Mouse (Mus musculus): Measurements from ENCODE around the gene Gmds. TPM values are rescaled to one million over a fixed set of nuclear protein-coding genes. Genes with fewer than 3 reads are reported as not detected.
A peak's percentile ranks its signal among the peaks of the same experiment; 100 is the strongest.

Gene Gmds
- polyA plus RNA-seq, 1 experiment from 2014 or later: 133 TPM

DNA sequence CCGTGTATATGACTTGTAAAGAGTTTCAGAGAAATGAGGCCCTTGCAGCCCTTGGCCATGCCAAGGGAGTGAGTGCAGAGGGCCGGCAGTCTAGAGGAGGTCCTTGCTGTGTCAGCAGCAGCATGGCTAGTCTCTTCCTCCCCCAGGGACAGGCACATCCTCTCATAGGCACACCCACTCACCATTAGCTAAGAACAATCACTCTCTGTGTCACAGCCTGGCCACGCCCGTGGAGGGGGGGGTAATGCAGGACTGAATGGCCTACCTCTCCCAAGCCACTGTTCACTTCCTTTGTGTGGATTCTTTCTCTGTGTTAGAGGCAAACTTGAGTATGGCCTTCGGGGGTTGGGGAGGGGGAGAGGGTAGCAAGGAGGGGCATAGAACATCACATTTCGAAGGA, 422.8 kb downstream of the Gmds start:
- Histone ChIP-seq H3K9me3 (ENCODE audit: control insufficient read depth, low read length) (no peaks in the 10 kb centered on the region), H3K36me3 (ENCODE audit: control insufficient read depth, insufficient read depth, low read length) (no peaks in the 10 kb centered on the region), H3K27me3 (replicated peaks; ENCODE audit: control insufficient read depth, insufficient read depth, low read length) (0 out of 2 replicates have a peak, but pooled peaks cover 4% of the 10 kb centered on the region), H3K9ac (ENCODE audit: low read length) (no peak overlapping the region), H3K4me3 (ENCODE audit: low read depth, low read length) (no peak overlapping the region), H3K27ac (ENCODE audit: low read depth) (no peak overlapping the region), H3K4me1 (replicated peaks; ENCODE audit: control insufficient read depth, insufficient read depth, low read length) (no peaks in the 10 kb centered on the region; the same call in 1 of the 2 replicates), H3K4me2 (ENCODE audit: low read length) (no peak overlapping the region)
- DNase-seq (ENCODE audit: low spot score) (peak; percentile 53), ATAC-seq (replicated peaks; ENCODE audit: low FRiP score, low TSS enrichment, low read depth) (0 out of 2 replicates have a peak, but pooled peaks have one; percentile 55)
- 74% methylated on average over 6 of the region's 6 CpGs for WGBS

DNA sequence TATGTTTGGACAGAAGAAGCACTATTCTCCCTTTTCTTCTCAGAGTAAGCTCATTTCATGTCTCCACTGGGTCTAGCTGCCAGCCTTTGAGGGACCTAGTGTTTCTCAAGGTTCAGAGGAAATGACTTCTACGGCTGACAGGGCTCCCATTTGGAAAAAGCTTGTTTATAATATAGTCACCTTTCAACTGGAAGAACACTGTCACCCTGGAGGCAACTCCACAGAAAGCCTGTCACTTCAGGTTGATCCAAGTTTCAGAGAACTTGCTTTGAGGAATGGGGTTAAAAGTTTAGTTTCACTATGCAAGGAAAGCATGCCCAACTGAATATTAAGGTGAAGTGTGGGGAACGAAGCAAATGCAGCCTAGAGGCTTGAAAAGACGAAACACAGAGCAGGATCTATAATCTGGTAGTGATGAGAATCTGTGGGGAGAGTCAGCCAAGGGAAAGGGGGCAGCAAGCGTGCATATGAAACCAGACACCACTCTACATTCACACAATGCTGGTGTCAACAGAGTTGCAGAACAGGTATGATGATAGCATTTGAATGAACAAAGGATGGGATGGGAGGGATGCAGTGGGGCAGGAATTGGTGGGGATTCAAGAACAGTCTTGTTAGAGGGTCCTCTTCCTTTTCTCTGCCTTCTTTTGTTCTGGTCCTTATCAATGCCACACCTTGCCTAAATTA, 423.5 kb downstream of the Gmds start:
- WGBS: 56% methylated on average over 4 of the region's 4 CpGs
- no peaks in the 10 kb centered on the region for H3K36me3 ChIP-seq (ENCODE audit: control insufficient read depth, insufficient read depth, low read length)
- no peak overlapping the region for H3K27ac ChIP-seq (ENCODE audit: low read depth)
- H3K9me3 ChIP-seq (ENCODE audit: control insufficient read depth, low read length): no peaks in the 10 kb centered on the region
- H3K4me1 ChIP-seq (replicated peaks; ENCODE audit: control insufficient read depth, insufficient read depth, low read length): no peaks in the 10 kb centered on the region; the same call in 1 of the 2 replicates
- no peak overlapping the region for H3K9ac ChIP-seq (ENCODE audit: low read length)
- H3K4me2 ChIP-seq (ENCODE audit: low read length): no peak overlapping the region
- H3K27me3 ChIP-seq (replicated peaks; ENCODE audit: control insufficient read depth, insufficient read depth, low read length): 0 out of 2 replicates have a peak, but pooled peaks cover 4% of the 10 kb centered on the region
- no peak for ATAC-seq (replicated peaks; ENCODE audit: low FRiP score, low TSS enrichment, low read depth)
- no peak for DNase-seq (ENCODE audit: low spot score)
- no peak overlapping the region for H3K4me3 ChIP-seq (ENCODE audit: low read depth, low read length)

DNA sequence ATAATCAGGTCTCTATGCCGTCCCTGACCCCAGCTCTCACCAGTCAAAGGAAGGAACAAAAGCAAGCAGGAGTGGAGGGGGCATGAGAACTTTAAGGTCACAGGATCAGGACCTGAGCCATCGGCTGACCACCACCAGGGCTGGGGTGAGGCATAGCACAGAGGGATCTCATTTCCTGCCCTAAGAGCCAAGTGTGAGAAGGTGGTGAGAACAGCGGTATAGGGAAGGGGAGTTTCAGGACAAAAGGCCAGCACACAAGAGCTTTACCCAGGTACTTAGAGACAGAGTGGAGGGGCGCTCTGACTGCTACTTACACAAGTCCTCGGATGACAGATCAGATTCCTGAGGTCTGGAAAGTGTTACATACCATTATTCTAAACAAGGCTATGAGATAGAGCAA, 426.6 kb downstream of the Gmds start:
- Histone ChIP-seq H3K9ac (ENCODE audit: low read length) (no peak overlapping the region), H3K27ac (ENCODE audit: low read depth) (no peak overlapping the region), H3K4me2 (ENCODE audit: low read length) (no peak overlapping the region), H3K4me1 (replicated peaks; ENCODE audit: control insufficient read depth, insufficient read depth, low read length) (no peaks in the 10 kb centered on the region; the same call in 1 of the 2 replicates), H3K9me3 (ENCODE audit: control insufficient read depth, low read length) (no peaks in the 10 kb centered on the region), H3K4me3 (ENCODE audit: low read depth, low read length) (no peak overlapping the region), H3K27me3 (replicated peaks; ENCODE audit: control insufficient read depth, insufficient read depth, low read length) (no peaks in the 10 kb centered on the region), H3K36me3 (ENCODE audit: control insufficient read depth, insufficient read depth, low read length) (no peaks in the 10 kb centered on the region)
- DNase-seq (ENCODE audit: low spot score) (no peak), ATAC-seq (replicated peaks; ENCODE audit: low FRiP score, low TSS enrichment, low read depth) (no peak)
- WGBS: 18% methylated on average over 5 of the region's 5 CpGs

DNA sequence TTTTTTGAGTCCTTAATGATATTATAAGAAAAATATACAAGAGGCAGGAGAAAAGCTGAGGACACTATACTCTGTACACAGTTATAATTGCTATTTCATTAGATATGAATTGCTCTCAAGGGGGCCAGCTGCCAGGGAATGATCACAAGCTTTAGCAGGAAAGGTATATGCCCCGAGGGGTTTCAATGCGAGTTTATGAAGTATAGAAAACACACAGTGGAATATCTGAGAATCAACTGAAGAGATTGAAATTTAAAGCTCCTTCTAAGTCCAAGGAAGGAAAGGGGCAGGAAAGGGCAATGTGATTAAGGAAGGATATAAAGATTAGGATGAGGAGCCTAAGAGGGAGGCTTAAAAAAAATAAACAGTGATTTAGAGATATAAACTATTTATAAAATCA, 427.2 kb downstream of the Gmds start:
- DNase-seq (ENCODE audit: low spot score) (no peak), ATAC-seq (replicated peaks; ENCODE audit: low FRiP score, low TSS enrichment, low read depth) (no peak)
- H3K4me3 ChIP-seq (ENCODE audit: low read depth, low read length): no peak overlapping the region

DNA sequence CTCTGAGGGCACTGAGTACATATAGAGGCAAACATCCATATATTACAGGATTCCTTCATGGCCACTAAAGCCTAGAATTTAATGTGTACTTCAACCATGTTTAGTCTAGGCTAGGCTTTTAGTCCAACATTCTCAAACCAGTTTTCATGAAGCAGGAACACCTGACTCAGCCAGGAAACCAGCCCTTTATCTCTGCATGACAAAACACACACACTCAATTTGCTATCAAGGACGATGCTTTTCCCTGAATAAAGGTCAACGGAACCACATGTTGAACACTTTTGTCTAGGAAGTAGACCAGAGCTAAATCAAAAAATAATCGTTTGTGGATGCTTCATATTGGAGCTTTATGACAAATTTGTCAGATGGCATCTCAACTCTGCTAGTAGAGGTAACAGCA, 429.5 kb downstream of the Gmds start:
- 80% methylated on average over 3 of the region's 3 CpGs for WGBS

More for the DNA sequence above, 427.2 kb downstream of the Gmds start:
- no peaks in the 10 kb centered on the region for H3K27me3 ChIP-seq (replicated peaks; ENCODE audit: control insufficient read depth, insufficient read depth, low read length)
- H3K36me3 ChIP-seq (ENCODE audit: control insufficient read depth, insufficient read depth, low read length): no peaks in the 10 kb centered on the region
- WGBS: 41% methylated on average over 2 of the region's 2 CpGs
- no peak overlapping the region for H3K9ac ChIP-seq (ENCODE audit: low read length)
- no peaks in the 10 kb centered on the region for H3K9me3 ChIP-seq (ENCODE audit: control insufficient read depth, low read length)
- H3K27ac ChIP-seq (ENCODE audit: low read depth): no peak overlapping the region
- H3K4me1 ChIP-seq (replicated peaks; ENCODE audit: control insufficient read depth, insufficient read depth, low read length): no peaks in the 10 kb centered on the region; the same call in 1 of the 2 replicates
- no peak overlapping the region for H3K4me2 ChIP-seq (ENCODE audit: low read length)

DNA sequence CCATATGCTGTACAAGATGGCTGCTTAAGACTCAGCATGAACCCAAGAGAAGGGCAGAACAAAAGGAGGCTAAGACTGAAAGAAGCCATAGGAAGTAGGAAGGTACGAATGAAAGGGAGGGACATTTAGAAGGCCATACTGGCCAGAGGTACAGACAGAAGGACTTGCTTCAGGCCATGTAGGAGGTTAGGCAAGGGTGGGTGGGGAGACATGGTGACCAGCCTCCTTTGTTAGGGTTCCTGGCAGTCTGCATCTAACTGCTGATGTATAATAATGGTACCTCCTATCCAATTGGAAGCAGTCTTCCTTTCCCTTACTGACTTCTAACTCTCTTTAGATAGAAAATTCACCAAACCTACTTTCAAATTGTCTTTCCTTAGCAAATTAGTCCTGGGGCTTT, 432.0 kb downstream of the Gmds start:
- 86% methylated on average over 1 of the region's 1 CpGs for WGBS
- no peak for DNase-seq (ENCODE audit: low spot score)

More for the DNA sequence above, 429.5 kb downstream of the Gmds start:
- DNase-seq (ENCODE audit: low spot score) (no peak), ATAC-seq (replicated peaks; ENCODE audit: low FRiP score, low TSS enrichment, low read depth) (no peak)
- no peak overlapping the region for H3K27ac ChIP-seq (ENCODE audit: low read depth)
- no peak overlapping the region for H3K4me3 ChIP-seq (ENCODE audit: low read depth, low read length)
- no peaks in the 10 kb centered on the region for H3K9me3 ChIP-seq (ENCODE audit: control insufficient read depth, low read length)
- H3K36me3 ChIP-seq (ENCODE audit: control insufficient read depth, insufficient read depth, low read length): no peaks in the 10 kb centered on the region
- no peak overlapping the region for H3K9ac ChIP-seq (ENCODE audit: low read length)
- no peaks in the 10 kb centered on the region for H3K27me3 ChIP-seq (replicated peaks; ENCODE audit: control insufficient read depth, insufficient read depth, low read length)
- no peak overlapping the region for H3K4me2 ChIP-seq (ENCODE audit: low read length)
- no peaks in the 10 kb centered on the region for H3K4me1 ChIP-seq (replicated peaks; ENCODE audit: control insufficient read depth, insufficient read depth, low read length)

DNA sequence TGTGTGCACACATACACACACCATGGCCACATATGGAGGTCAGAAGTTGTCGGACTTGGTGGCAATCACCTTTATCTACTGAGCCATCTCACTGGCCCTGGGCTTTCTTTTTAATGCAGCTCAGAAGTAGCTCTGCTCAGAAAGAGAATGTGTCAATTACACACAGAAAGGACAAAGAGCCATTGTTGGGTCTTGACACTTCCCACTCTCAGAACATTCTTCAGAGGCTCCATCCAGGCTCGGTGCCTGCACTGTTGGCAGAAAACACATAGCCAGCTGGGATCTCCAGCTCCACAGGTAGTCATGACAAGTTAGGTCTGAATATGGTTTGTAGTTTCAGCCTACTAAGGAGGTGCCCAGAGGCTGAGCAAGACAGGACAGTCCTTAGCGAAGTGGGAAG, 438.3 kb downstream of the Gmds start:
- no peak for DNase-seq (ENCODE audit: low spot score)
- H3K4me3 ChIP-seq (ENCODE audit: low read depth, low read length): no peak overlapping the region
- no peaks in the 10 kb centered on the region for H3K36me3 ChIP-seq (ENCODE audit: control insufficient read depth, insufficient read depth, low read length)
- no peak overlapping the region for H3K9ac ChIP-seq (ENCODE audit: low read length)
- no peaks in the 10 kb centered on the region for H3K9me3 ChIP-seq (ENCODE audit: control insufficient read depth, low read length)
- no peak overlapping the region for H3K27ac ChIP-seq (ENCODE audit: low read depth)
- no peak overlapping the region for H3K4me2 ChIP-seq (ENCODE audit: low read length)
- WGBS: 76% methylated on average over 3 of the region's 3 CpGs
- H3K27me3 ChIP-seq (replicated peaks; ENCODE audit: control insufficient read depth, insufficient read depth, low read length): no peaks in the 10 kb centered on the region
- ATAC-seq (replicated peaks; ENCODE audit: low FRiP score, low TSS enrichment, low read depth): no peak
- H3K4me1 ChIP-seq (replicated peaks; ENCODE audit: control insufficient read depth, insufficient read depth, low read length): no peaks in the 10 kb centered on the region

More for the DNA sequence above, 432.0 kb downstream of the Gmds start:
- H3K9ac ChIP-seq (ENCODE audit: low read length): no peak overlapping the region
- H3K36me3 ChIP-seq (ENCODE audit: control insufficient read depth, insufficient read depth, low read length): no peaks in the 10 kb centered on the region
- no peak for ATAC-seq (replicated peaks; ENCODE audit: low FRiP score, low TSS enrichment, low read depth)
- H3K4me3 ChIP-seq (ENCODE audit: low read depth, low read length): no peak overlapping the region
- H3K9me3 ChIP-seq (ENCODE audit: control insufficient read depth, low read length): no peaks in the 10 kb centered on the region
- H3K27me3 ChIP-seq (replicated peaks; ENCODE audit: control insufficient read depth, insufficient read depth, low read length): no peaks in the 10 kb centered on the region
- H3K4me1 ChIP-seq (replicated peaks; ENCODE audit: control insufficient read depth, insufficient read depth, low read length): no peaks in the 10 kb centered on the region
- no peak overlapping the region for H3K27ac ChIP-seq (ENCODE audit: low read depth)
- no peak overlapping the region for H3K4me2 ChIP-seq (ENCODE audit: low read length)

DNA sequence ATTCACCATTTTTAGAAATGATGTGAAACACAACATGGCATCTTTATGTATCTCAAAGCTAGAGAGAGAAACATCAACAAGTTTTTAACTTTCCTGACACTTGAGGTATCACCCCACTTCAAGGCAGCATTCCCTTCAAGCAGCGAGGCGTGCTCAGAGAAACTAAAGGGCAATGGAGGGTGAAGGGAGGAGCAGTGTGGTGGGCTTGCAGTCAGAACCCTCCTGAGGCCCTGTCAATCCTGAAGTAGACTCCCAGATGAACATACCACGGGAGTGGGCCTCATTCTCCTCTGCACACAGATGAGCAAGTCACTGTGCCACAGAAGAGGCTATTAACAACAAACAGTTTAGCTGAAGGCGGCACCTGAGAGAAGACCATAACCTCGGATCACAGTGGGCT, 439.1 kb downstream of the Gmds start:
- no peak for DNase-seq (ENCODE audit: low spot score)
- H3K9ac ChIP-seq (ENCODE audit: low read length): no peak overlapping the region
- H3K36me3 ChIP-seq (ENCODE audit: control insufficient read depth, insufficient read depth, low read length): no peaks in the 10 kb centered on the region
- no peaks in the 10 kb centered on the region for H3K4me1 ChIP-seq (replicated peaks; ENCODE audit: control insufficient read depth, insufficient read depth, low read length)
- WGBS: 81% methylated on average over 5 of the region's 5 CpGs
- no peak for ATAC-seq (replicated peaks; ENCODE audit: low FRiP score, low TSS enrichment, low read depth)
- H3K27ac ChIP-seq (ENCODE audit: low read depth): no peak overlapping the region
- H3K9me3 ChIP-seq (ENCODE audit: control insufficient read depth, low read length): no peaks in the 10 kb centered on the region
- H3K27me3 ChIP-seq (replicated peaks; ENCODE audit: control insufficient read depth, insufficient read depth, low read length): no peaks in the 10 kb centered on the region
- H3K4me3 ChIP-seq (ENCODE audit: low read depth, low read length): no peak overlapping the region
- H3K4me2 ChIP-seq (ENCODE audit: low read length): no peak overlapping the region

DNA sequence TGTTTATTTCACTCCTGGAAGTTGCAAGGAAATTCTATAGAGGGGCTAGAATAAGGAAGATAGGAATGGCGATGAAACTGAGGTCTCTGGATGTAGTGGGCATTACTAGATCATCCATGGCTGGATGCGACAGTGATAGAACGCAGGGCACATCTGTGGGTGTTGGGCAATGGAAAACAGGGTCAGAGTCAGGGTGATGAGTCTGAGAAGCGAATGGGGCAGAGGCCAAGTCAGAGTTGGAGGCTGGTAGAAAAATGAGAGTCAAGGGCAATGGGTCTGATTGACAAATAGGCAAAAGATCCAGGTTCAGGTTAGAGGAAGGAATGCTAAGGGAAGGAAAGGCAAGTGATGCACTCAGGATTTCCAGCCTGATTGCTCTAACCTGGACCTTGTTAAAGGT, 441.0 kb downstream of the Gmds start:
- H3K4me3 ChIP-seq (ENCODE audit: low read depth, low read length): no peak overlapping the region
- H3K27me3 ChIP-seq (replicated peaks; ENCODE audit: control insufficient read depth, insufficient read depth, low read length): no peaks in the 10 kb centered on the region
- H3K9me3 ChIP-seq (ENCODE audit: control insufficient read depth, low read length): no peaks in the 10 kb centered on the region
- 82% methylated on average over 4 of the region's 4 CpGs for WGBS
- no peak for DNase-seq (ENCODE audit: low spot score)
- no peak for ATAC-seq (replicated peaks; ENCODE audit: low FRiP score, low TSS enrichment, low read depth)
- no peak overlapping the region for H3K27ac ChIP-seq (ENCODE audit: low read depth)
- H3K4me1 ChIP-seq (replicated peaks; ENCODE audit: control insufficient read depth, insufficient read depth, low read length): no peaks in the 10 kb centered on the region
- H3K9ac ChIP-seq (ENCODE audit: low read length): no peak overlapping the region
- no peak overlapping the region for H3K4me2 ChIP-seq (ENCODE audit: low read length)
- no peaks in the 10 kb centered on the region for H3K36me3 ChIP-seq (ENCODE audit: control insufficient read depth, insufficient read depth, low read length)
